Mouse (Mus musculus): ENCODE results near the gene Ldlrad3. TPM values are rescaled to one million over a fixed set of nuclear protein-coding genes. Genes with fewer than 3 reads are reported as not detected.

Gene Ldlrad3
- polyA plus RNA-seq, 1 experiment from 2014 or later: 20.2 TPM

GRCm38 (mm10) chr2:102156460-102156859 is 29.7 kb downstream of the Ldlrad3 start:
- H3K4me1 ChIP-seq (replicated peaks): peaks cover 17% of the 10 kb centered on the region
- no peak for ATAC-seq (ENCODE audit: insufficient number of reproducible peaks, low FRiP score)
- H3K27ac ChIP-seq (ENCODE audit: poor library complexity, severe bottlenecking): no peak overlapping the region
- no peak overlapping the region for H3K4me2 ChIP-seq
- no peaks in the 10 kb centered on the region for H3K9me3 ChIP-seq (replicated peaks)
- no peak overlapping the region for H3K4me3 ChIP-seq
- H3K9ac ChIP-seq: no peak overlapping the region
- WGBS: 35% methylated on average over 9 of the region's 9 CpGs
- no peaks in the 10 kb centered on the region for H3K27me3 ChIP-seq (replicated peaks)
- H3K36me3 ChIP-seq: no peaks in the 10 kb centered on the region

- Histone ChIP-seq H3K36me3 (no peaks in the 10 kb centered on the region), H3K27ac (ENCODE audit: poor library complexity, severe bottlenecking) (no peak overlapping the region), H3K4me2 (no peak overlapping the region), H3K4me1 (replicated peaks) (peaks cover 17% of the 10 kb centered on the region), H3K9me3 (replicated peaks) (no peaks in the 10 kb centered on the region), H3K4me3 (no peak overlapping the region), H3K9ac (no peak overlapping the region), H3K27me3 (replicated peaks) (no peaks in the 10 kb centered on the region)
- 74% methylated on average over 5 of the region's 5 CpGs for WGBS
- no peak for ATAC-seq (ENCODE audit: insufficient number of reproducible peaks, low FRiP score)
These were observed 30.7 kb downstream of the Ldlrad3 start for GRCm38 (mm10) chr2:102155306-102156015.

DNA sequence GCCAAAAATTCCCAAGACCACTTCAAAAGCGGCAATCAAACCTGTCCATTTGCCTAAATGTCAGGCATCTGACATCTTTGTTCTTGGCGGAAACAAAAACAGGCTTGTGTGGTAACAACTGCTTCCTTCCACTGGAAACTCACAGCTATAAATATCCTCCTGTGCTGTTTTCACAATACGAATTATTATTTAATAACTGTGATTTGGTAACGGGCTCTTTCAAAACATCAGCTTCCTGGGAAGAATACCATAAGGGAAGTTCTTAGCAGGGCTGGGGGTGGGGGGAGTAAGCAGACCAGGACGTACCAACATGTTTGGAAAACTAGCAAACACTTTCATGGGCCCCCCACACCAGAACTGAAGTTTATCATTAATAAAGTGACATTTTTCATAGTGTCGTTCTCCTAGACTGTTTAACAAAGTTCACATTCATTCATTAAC is 31.4 kb downstream of the Ldlrad3 start:
- Histone ChIP-seq H3K36me3 (no peaks in the 10 kb centered on the region), H3K4me2 (no peak overlapping the region), H3K27ac (ENCODE audit: poor library complexity, severe bottlenecking) (no peak overlapping the region), H3K9ac (no peak overlapping the region), H3K27me3 (replicated peaks) (no peaks in the 10 kb centered on the region), H3K4me3 (no peak overlapping the region), H3K9me3 (replicated peaks) (no peaks in the 10 kb centered on the region), H3K4me1 (replicated peaks) (peaks cover 17% of the 10 kb centered on the region)
- WGBS: 65% methylated on average over 6 of the region's 6 CpGs
- no peak for ATAC-seq (ENCODE audit: insufficient number of reproducible peaks, low FRiP score)

DNA sequence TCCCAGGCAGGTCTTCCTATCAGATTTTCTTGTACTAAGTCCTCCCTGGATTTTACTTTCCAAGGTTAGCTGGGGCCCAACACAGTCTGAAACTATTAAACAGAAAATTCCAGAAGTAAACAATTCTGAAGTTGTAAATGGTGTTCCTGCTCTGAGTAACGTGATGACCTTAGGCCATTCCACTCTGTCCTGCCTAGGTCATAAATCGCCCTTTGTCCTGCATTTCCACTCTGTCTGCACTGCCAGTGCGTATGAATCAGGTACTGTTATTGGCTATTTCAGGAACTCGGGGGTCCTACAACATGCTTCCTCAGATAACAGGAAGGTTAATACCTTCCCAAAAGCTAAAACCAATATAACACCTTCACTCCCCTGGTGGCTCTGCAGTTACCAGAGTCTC is 31.9 kb downstream of the Ldlrad3 start:
- ATAC-seq (ENCODE audit: insufficient number of reproducible peaks, low FRiP score): no peak
- no peak overlapping the region for H3K9ac ChIP-seq
- no peaks in the 10 kb centered on the region for H3K36me3 ChIP-seq
- H3K27me3 ChIP-seq (replicated peaks): no peaks in the 10 kb centered on the region
- WGBS: 61% methylated on average over 4 of the region's 4 CpGs
- no peak overlapping the region for H3K27ac ChIP-seq (ENCODE audit: poor library complexity, severe bottlenecking)
- no peak overlapping the region for H3K4me2 ChIP-seq
- H3K9me3 ChIP-seq (replicated peaks): no peaks in the 10 kb centered on the region
- peaks cover 17% of the 10 kb centered on the region for H3K4me1 ChIP-seq (replicated peaks)
- H3K4me3 ChIP-seq: no peak overlapping the region

GRCm38 (mm10) chr2:102153516-102153915 is 32.7 kb downstream of the Ldlrad3 start:
- Histone ChIP-seq H3K4me3 (no peak overlapping the region), H3K27ac (ENCODE audit: poor library complexity, severe bottlenecking) (no peak overlapping the region), H3K4me1 (replicated peaks) (peaks cover 17% of the 10 kb centered on the region), H3K4me2 (no peak overlapping the region), H3K27me3 (replicated peaks) (no peaks in the 10 kb centered on the region), H3K9me3 (replicated peaks) (no peaks in the 10 kb centered on the region), H3K36me3 (no peaks in the 10 kb centered on the region), H3K9ac (no peak overlapping the region)
- no peak for ATAC-seq (ENCODE audit: insufficient number of reproducible peaks, low FRiP score)
- WGBS: 78% methylated on average over 4 of the region's 4 CpGs

- H3K4me3 ChIP-seq: no peak overlapping the region
- peaks cover 17% of the 10 kb centered on the region for H3K4me1 ChIP-seq (replicated peaks)
- WGBS: 87% methylated on average over 5 of the region's 5 CpGs
These were observed 33.3 kb downstream of the Ldlrad3 start for GRCm38 (mm10) chr2:102152851-102153250.

GRCm38 (mm10) chr2:102149058-102149457 is 37.1 kb downstream of the Ldlrad3 start:
- no peak overlapping the region for H3K4me2 ChIP-seq
- ATAC-seq (ENCODE audit: insufficient number of reproducible peaks, low FRiP score): no peak
- H3K4me1 ChIP-seq (replicated peaks): no peaks in the 10 kb centered on the region
- no peaks in the 10 kb centered on the region for H3K9me3 ChIP-seq (replicated peaks)
- H3K36me3 ChIP-seq: no peaks in the 10 kb centered on the region
- H3K27me3 ChIP-seq (replicated peaks): no peaks in the 10 kb centered on the region
- no peak overlapping the region for H3K27ac ChIP-seq (ENCODE audit: poor library complexity, severe bottlenecking)
- no peak overlapping the region for H3K4me3 ChIP-seq
- no peak overlapping the region for H3K9ac ChIP-seq
- 84% methylated on average over 2 of the region's 2 CpGs for WGBS

More at GRCm38 (mm10) chr2:102152851-102153250, 33.3 kb downstream of the Ldlrad3 start:
- Histone ChIP-seq H3K9ac (no peak overlapping the region), H3K27me3 (replicated peaks) (no peaks in the 10 kb centered on the region), H3K9me3 (replicated peaks) (no peaks in the 10 kb centered on the region), H3K27ac (ENCODE audit: poor library complexity, severe bottlenecking) (no peak overlapping the region), H3K36me3 (no peaks in the 10 kb centered on the region), H3K4me2 (no peak overlapping the region)
- ATAC-seq (ENCODE audit: insufficient number of reproducible peaks, low FRiP score): no peak

- Histone ChIP-seq H3K36me3 (no peaks in the 10 kb centered on the region), H3K9me3 (replicated peaks) (no peaks in the 10 kb centered on the region), H3K4me2 (no peak overlapping the region), H3K4me1 (replicated peaks) (no peaks in the 10 kb centered on the region), H3K4me3 (no peak overlapping the region), H3K27me3 (replicated peaks) (no peaks in the 10 kb centered on the region), H3K27ac (ENCODE audit: poor library complexity, severe bottlenecking) (no peak overlapping the region), H3K9ac (no peak overlapping the region)
- 89% methylated on average over 6 of the region's 6 CpGs for WGBS
- ATAC-seq (ENCODE audit: insufficient number of reproducible peaks, low FRiP score): no peak
These were observed 38.1 kb downstream of the Ldlrad3 start for GRCm38 (mm10) chr2:102148093-102148492.

DNA sequence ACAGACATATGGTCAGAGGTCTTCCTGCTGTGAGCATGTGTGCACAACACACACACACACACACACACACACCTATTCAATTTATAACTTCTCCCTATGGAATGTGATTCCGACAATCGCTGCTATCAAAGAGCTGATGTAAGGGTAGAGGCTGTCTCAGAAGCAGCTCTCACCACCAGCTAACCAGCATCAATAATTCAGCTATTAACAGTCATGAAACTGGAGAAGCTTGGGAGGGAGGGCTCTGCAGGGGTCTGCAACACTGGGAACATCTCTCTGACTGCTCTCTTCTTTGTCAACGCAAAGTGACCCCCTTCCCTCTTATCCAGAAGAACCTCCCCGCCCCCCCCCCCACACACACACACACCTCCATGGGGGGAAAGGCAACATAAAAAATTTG is 38.6 kb downstream of the Ldlrad3 start:
- 74% methylated on average over 4 of the region's 4 CpGs for WGBS
- Histone ChIP-seq H3K27me3 (replicated peaks) (no peaks in the 10 kb centered on the region), H3K9ac (no peak overlapping the region), H3K36me3 (no peaks in the 10 kb centered on the region), H3K4me2 (no peak overlapping the region), H3K9me3 (replicated peaks) (no peaks in the 10 kb centered on the region), H3K4me1 (replicated peaks) (no peaks in the 10 kb centered on the region), H3K27ac (ENCODE audit: poor library complexity, severe bottlenecking) (no peak overlapping the region), H3K4me3 (no peak overlapping the region)
- no peak for ATAC-seq (ENCODE audit: insufficient number of reproducible peaks, low FRiP score)

DNA sequence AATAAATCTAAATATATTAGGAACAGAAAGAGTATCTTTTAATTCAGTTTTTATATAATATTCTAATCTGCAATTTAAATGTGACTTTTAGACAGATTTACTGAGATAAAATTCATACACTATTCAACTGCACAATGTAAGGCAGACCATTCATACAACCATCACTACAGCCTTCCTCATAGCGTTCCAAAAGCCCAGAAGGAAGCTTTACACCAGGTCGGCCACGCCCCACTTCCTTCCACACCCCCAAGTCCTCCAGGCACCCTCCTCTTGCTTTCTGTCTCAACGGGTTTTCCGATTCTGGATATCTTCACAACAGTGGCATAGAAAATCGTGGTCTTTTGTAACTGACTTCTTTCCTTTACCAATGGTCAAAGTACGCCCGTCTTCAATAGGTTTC is 39.8 kb downstream of the Ldlrad3 start:
- Histone ChIP-seq H3K27ac (ENCODE audit: poor library complexity, severe bottlenecking) (no peak overlapping the region), H3K36me3 (no peaks in the 10 kb centered on the region), H3K4me2 (no peak overlapping the region), H3K4me3 (no peak overlapping the region), H3K9ac (no peak overlapping the region), H3K27me3 (replicated peaks) (no peaks in the 10 kb centered on the region), H3K9me3 (replicated peaks) (no peaks in the 10 kb centered on the region), H3K4me1 (replicated peaks) (no peaks in the 10 kb centered on the region)
- 81% methylated on average over 8 of the region's 8 CpGs for WGBS
- ATAC-seq (ENCODE audit: insufficient number of reproducible peaks, low FRiP score): no peak

- Histone ChIP-seq H3K27ac (ENCODE audit: poor library complexity, severe bottlenecking) (no peak overlapping the region), H3K4me3 (no peak overlapping the region), H3K36me3 (no peaks in the 10 kb centered on the region), H3K4me2 (no peak overlapping the region), H3K27me3 (replicated peaks) (no peaks in the 10 kb centered on the region), H3K9ac (no peak overlapping the region), H3K9me3 (replicated peaks) (no peaks in the 10 kb centered on the region), H3K4me1 (replicated peaks) (no peaks in the 10 kb centered on the region)
- 86% methylated on average over 3 of the region's 3 CpGs for WGBS
- no peak for ATAC-seq (ENCODE audit: insufficient number of reproducible peaks, low FRiP score)
These were observed 41.1 kb downstream of the Ldlrad3 start for GRCm38 (mm10) chr2:102145036-102145435.

DNA sequence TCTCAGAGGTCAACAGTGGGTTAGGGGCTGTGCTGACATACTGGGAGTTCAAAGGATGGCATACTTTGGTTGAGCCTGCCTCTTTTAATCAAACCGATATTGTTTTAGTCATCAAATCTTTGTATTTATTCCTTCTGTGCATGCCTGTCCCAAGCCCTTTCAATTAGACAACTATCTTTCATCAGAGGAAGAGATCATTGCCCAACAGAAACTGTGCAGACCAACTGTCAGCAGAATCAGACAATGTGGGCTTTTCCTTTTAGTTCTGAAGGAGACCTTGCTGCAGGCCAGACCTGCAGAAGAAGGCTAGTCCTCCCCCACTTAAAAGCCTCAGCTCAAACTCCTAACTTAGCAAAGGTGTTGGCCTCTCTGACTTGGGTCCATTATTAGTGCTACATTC is 41.9 kb downstream of the Ldlrad3 start:
- Histone ChIP-seq H3K4me1 (replicated peaks) (no peaks in the 10 kb centered on the region), H3K9ac (no peak overlapping the region), H3K4me2 (no peak overlapping the region), H3K27ac (ENCODE audit: poor library complexity, severe bottlenecking) (no peak overlapping the region), H3K27me3 (replicated peaks) (no peaks in the 10 kb centered on the region), H3K36me3 (no peaks in the 10 kb centered on the region), H3K9me3 (replicated peaks) (no peaks in the 10 kb centered on the region), H3K4me3 (no peak overlapping the region)
- no peak for ATAC-seq (ENCODE audit: insufficient number of reproducible peaks, low FRiP score)
- WGBS: 93% methylated on average over 1 of the region's 1 CpGs
